Mouse (Mus musculus) inflammation-experienced regulatory T-cells, adult 6 months (primary cell): ENCODE results near the gene Tbcb. TPM values are rescaled to one million over a fixed set of nuclear protein-coding genes. Genes with fewer than 3 reads are reported as not detected.
"Not testable (repeated sequence)": the region's sequence is repeated elsewhere in the genome, so short reads cannot be mapped to it uniquely, and the experiment has no call there.

Experiments
- ATAC-seq: one replicate; pipeline ENCODE4 v1.8.0; 2017
- polyA plus RNA-seq, 3 experiments: library from polyadenylated mRNA; unstranded; fragments of 100-300 nt; shearing (Covaris generic); gene quantifications; one replicate each; pipeline ENCODE4 v1.2.1; 2017

The Tbcb gene
- polyA plus RNA-seq, 3 experiments from 2014 or later = 95.8 to 156 (median 120) TPM

GRCm38 (mm10) chr7:30193013-30193412 lies 39.1 kb downstream of the Tbcb start:
- no peak for ATAC-seq

- ATAC-seq = no peak
These were observed 40.0 kb downstream of the Tbcb start for GRCm38 (mm10) chr7:30192088-30192487.

- ATAC-seq = no peak
These were observed 43.0 kb downstream of the Tbcb start for GRCm38 (mm10) chr7:30189116-30189491.

GRCm38 (mm10) chr7:30188344-30189115 lies 43.5 kb downstream of the Tbcb start:
- ATAC-seq = no peak

GRCm38 (mm10) chr7:30184641-30185348 lies 47.3 kb downstream of the Tbcb start:
- ATAC-seq = no peak

GRCm38 (mm10) chr7:30183879-30184289 lies 48.2 kb downstream of the Tbcb start, which contains the start of gene Cox7a1:
Cox7a1 (plus strand) TSS chr7:30184144.
- ATAC-seq = peak; percentile 78

GRCm38 (mm10) chr7:30183189-30183588 lies 48.9 kb downstream of the Tbcb start:
- ATAC-seq = not testable (repeated sequence)

GRCm38 (mm10) chr7:30181929-30182328 lies 50.1 kb downstream of the Tbcb start:
- ATAC-seq = not testable (repeated sequence)

- peak; percentile 68 for ATAC-seq
These were observed 50.8 kb downstream of the Tbcb start for GRCm38 (mm10) chr7:30181308-30181707.

- no peak for ATAC-seq
These were observed 53.8 kb downstream of the Tbcb start for GRCm38 (mm10) chr7:30178256-30178655.

- ATAC-seq = no peak
These were observed 55.6 kb downstream of the Tbcb start for GRCm38 (mm10) chr7:30176474-30176873.

Other genes with a start within 250 kb of the Tbcb start
- gene Zfp568, start 248.3 kb downstream of the Tbcb start, polyA plus RNA-seq = 1 to 10 TPM; 1.8 to 2.0 (median 2.0) TPM
- gene Zfp14, start 180.9 kb downstream of the Tbcb start, polyA plus RNA-seq = 1 to 10 TPM; 4.4 to 7.2 (median 5.8) TPM
- gene Zfp82, start 159.4 kb downstream of the Tbcb start, polyA plus RNA-seq = 10 to 100 TPM in 1 of 3 experiments, 1 to 10 TPM in 2; 4.6 to 10.9 (median 5.9) TPM
- 1 to 10 TPM in 2 of 3 experiments, under 1 TPM in 1; 0.87 to 3.9 (median 1.7) TPM for gene Gm26920, start 141.9 kb downstream of the Tbcb start, polyA plus RNA-seq
- 10 to 100 TPM in 2 of 3 experiments, 1 to 10 TPM in 1; 7.2 to 14.5 (median 10.9) TPM for gene Zfp566, start 141.7 kb downstream of the Tbcb start, polyA plus RNA-seq
- gene Zfp260, start 137.5 kb downstream of the Tbcb start, polyA plus RNA-seq = 10 to 100 TPM; 59.7 to 83.0 (median 70.5) TPM
- gene Zfp382, start 110.3 kb downstream of the Tbcb start, polyA plus RNA-seq = 10 to 100 TPM; 10.2 to 15.5 (median 15.1) TPM
- 10 to 100 TPM; 12.9 to 20.8 (median 13.5) TPM for gene Zfp146, start 62.5 kb downstream of the Tbcb start, polyA plus RNA-seq
- gene Cox7a1, start 48.1 kb downstream of the Tbcb start, polyA plus RNA-seq = 1 to 10 TPM; 2.3 to 3.5 (median 3.3) TPM
- 10 to 100 TPM; 66.6 to 74.8 (median 71.1) TPM for gene Capns1, start 33.5 kb downstream of the Tbcb start, polyA plus RNA-seq
- gene Polr2i, start 324 bp downstream of the Tbcb start, polyA plus RNA-seq = 10 to 100 TPM; 51.0 to 54.5 (median 54.2) TPM
- not detected for gene Ovol3, start 3.5 kb upstream of the Tbcb start, polyA plus RNA-seq
- under 1 TPM; 0.26 to 0.70 (median 0.26) TPM for gene Thap8, start 47.8 kb upstream of the Tbcb start, polyA plus RNA-seq
- gene Wdr62, start 48.1 kb upstream of the Tbcb start, polyA plus RNA-seq = 1 to 10 TPM; 1.5 to 5.3 (median 1.5) TPM
- 1 to 10 TPM; 3.6 to 7.0 (median 5.8) TPM for gene Clip3, start 59.5 kb upstream of the Tbcb start, polyA plus RNA-seq
- 100 to 1,000 TPM in 2 of 3 experiments, 10 to 100 TPM in 1; 69.8 to 178 (median 155) TPM for gene Alkbh6, start 76.4 kb upstream of the Tbcb start, polyA plus RNA-seq
- 10 to 100 TPM in 1 of 3 experiments, 1 to 10 TPM in 2; 4.3 to 14.7 (median 6.4) TPM for gene Syne4, start 82.5 kb upstream of the Tbcb start, polyA plus RNA-seq
- not detected for gene E130208F15Rik, start 89.5 kb upstream of the Tbcb start, polyA plus RNA-seq
- gene Sdhaf1, start 91.6 kb upstream of the Tbcb start, polyA plus RNA-seq = 1 to 10 TPM; 2.0 to 6.1 (median 3.9) TPM
- gene Lrfn3, start 130.5 kb upstream of the Tbcb start, polyA plus RNA-seq = not detected
- gene Tyrobp, start 181.5 kb upstream of the Tbcb start, polyA plus RNA-seq = 10 to 100 TPM in 1 of 3 experiments, 1 to 10 TPM in 1, under 1 TPM in 1; 0.79 to 15.0 (median 2.2) TPM
- 100 to 1,000 TPM; 484 to 574 (median 552) TPM for gene Hcst, start 187.6 kb upstream of the Tbcb start, polyA plus RNA-seq
- gene Nfkbid, start 189.5 kb upstream of the Tbcb start, polyA plus RNA-seq = 10 to 100 TPM; 37.3 to 50.8 (median 41.1) TPM
- gene Aplp1, start 213.3 kb upstream of the Tbcb start, polyA plus RNA-seq = 1 to 10 TPM; 6.0 to 7.4 (median 6.0) TPM
- gene Kirrel2, start 225.4 kb upstream of the Tbcb start, polyA plus RNA-seq = not detected
- gene Nphs1, start 226.0 kb upstream of the Tbcb start, polyA plus RNA-seq = under 1 TPM in 1 of 3 experiments, not detected in 2; 0.11 TPM